Mouse (Mus musculus): Measurements from ENCODE around the gene Olfr102. TPM values are rescaled to one million over a fixed set of nuclear protein-coding genes. Genes with fewer than 3 reads are reported as not detected.

The Olfr102 gene
- polyA plus RNA-seq (2017; shearing (Covaris generic)) = 0.29 TPM

DNA sequence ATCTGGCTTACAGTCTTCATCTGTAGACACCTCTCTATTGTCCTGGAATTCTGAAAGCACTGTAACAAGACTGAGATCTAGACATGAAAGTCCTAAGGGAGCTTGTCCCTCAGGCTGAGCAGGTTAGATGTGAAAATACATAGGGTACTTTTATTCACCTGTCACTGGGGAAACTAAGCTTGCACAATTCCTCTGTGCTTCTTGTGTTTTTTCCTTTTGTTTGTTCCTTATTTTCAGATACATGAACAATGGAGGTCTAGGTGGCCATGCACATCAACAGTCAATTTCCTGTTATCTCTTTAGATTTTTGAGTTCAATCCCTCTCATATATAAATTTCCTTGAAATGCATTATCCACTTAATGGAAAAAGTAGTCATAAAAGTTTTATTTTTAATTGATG, at the start of gene Olfr102:
Gene Olfr102, minus strand, starts transcription at position 101 of the 400 bp plus-strand sequence.

DNA sequence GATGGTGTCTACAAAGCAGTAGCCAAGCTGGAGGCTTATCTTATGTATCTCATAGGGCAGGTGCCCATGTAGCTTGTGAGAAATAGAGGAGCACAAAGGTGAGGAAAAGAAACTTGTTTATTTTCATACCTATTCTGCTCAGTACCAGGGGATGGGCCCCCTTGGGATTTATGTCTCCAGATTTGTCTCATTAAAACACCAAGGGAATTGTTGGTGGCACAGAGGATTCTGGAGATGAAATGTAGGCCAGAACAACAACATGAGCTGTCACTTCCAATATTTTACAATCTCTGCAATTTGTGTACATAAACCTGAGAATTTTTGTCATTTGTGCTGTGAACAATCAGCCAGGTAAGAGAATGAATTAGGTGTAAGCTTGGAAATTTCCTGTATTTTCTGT, 42.4 kb upstream of the Olfr102 start, which contains the start of gene Olfr104-ps:
Gene Olfr104-ps, plus strand, starts transcription at position 301 of the 400 bp plus-strand sequence.

GRCm38 (mm10) chr17:37339598-37339997, 22.7 kb upstream of the Olfr102 start, which contains the start of gene Olfr103:
Gene Olfr103, minus strand, starts transcription at chr17:37339698.

GRCm38 (mm10) chr17:37304213-37304612, 12.6 kb downstream of the Olfr102 start, which contains the start of gene Olfr101:
Gene Olfr101, minus strand, starts transcription at chr17:37304313.

GRCm38 (mm10) chr17:37283360-37283759, 33.5 kb downstream of the Olfr102 start, which contains the start of gene Olfr99:
Gene Olfr99, minus strand, starts transcription at chr17:37283460.

DNA sequence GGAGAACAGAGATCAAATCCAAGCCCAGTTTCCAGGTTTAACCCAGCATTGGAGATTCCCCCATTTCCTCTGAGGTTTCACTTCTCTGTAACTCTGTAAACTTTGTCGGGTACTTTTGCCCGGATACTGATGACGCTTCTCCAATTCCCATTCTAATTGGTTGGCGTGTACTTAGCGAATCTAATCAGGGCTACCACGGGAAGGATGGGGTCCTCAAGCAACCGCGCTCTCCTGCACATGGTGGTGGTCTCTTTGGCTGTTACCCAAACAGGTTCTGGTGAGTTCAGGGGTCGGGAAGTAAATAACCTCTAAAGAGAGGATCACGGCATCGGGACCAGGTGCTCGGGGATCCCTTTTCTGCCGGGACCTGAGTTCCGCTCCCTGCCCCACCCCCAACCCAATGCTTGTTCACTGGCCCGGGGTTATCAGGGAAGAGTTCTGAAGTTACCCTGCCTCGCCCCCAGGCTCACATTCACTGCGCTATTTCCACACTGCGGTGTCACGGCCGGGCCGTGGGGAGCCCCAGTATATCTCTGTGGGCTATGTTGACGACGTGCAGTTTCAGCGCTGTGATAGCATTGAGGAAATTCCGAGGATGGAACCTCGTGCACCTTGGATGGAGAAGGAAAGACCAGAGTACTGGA, 46.7 kb downstream of the Olfr102 start, which contains the start of gene H2-M3:
Gene H2-M3, plus strand, starts transcription at position 163 of the 644 bp plus-strand sequence.

DNA sequence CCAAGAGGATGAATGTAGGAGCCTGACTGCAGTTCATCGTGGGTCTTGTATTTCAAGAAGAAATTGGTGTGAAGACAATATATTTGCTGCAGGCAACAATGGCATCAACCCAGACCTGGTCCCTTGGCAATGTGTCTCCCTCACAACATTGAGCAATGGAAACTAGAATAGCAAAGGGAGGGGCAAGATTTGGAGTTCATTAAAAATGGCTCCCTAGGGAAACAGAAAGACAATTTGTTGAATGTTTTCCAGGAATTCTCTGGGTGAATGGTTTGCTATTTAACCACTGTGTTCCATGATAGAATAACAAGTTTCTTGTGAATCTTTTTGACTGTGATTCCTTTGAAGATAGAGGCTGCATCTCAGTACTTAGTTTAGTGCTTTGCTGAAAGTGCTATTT, 53.2 kb downstream of the Olfr102 start, which contains the start of gene Olfr98:
Gene Olfr98, minus strand, starts transcription at position 124 of the 400 bp plus-strand sequence.

Other genes with a start within 250 kb of the Olfr102 start
- gene Olfr90, start 228.6 kb downstream of the Olfr102 start, polyA plus RNA-seq (2017; shearing (Covaris generic)) = 0.16 TPM
- gene Olfr91, start 218.8 kb downstream of the Olfr102 start, polyA plus RNA-seq (2017; shearing (Covaris generic)) = not detected
- not detected for gene Olfr92, start 197.0 kb downstream of the Olfr102 start, polyA plus RNA-seq (2017; shearing (Covaris generic))
- not detected for gene Olfr93, start 155.6 kb downstream of the Olfr102 start, polyA plus RNA-seq (2017; shearing (Covaris generic))
- not detected for gene Ubd, start 123.2 kb downstream of the Olfr102 start, polyA plus RNA-seq (2017; shearing (Covaris generic))
- not detected for gene Olfr94, start 116.1 kb downstream of the Olfr102 start, polyA plus RNA-seq (2017; shearing (Covaris generic))
- gene Olfr95, start 103.9 kb downstream of the Olfr102 start, polyA plus RNA-seq (2017; shearing (Covaris generic)) = not detected
- gene Olfr96, start 96.9 kb downstream of the Olfr102 start, polyA plus RNA-seq (2017; shearing (Covaris generic)) = not detected
- not detected for gene Olfr97, start 79.7 kb downstream of the Olfr102 start, polyA plus RNA-seq (2017; shearing (Covaris generic))
- gene Olfr98, start 53.3 kb downstream of the Olfr102 start, polyA plus RNA-seq (2017; shearing (Covaris generic)) = not detected
- 73.9 TPM for gene H2-M3, start 46.8 kb downstream of the Olfr102 start, polyA plus RNA-seq (2017; shearing (Covaris generic))
- 1.3 TPM for gene Olfr99, start 33.6 kb downstream of the Olfr102 start, polyA plus RNA-seq (2017; shearing (Covaris generic))
- gene Olfr101, start 12.7 kb downstream of the Olfr102 start, polyA plus RNA-seq (2017; shearing (Covaris generic)) = not detected
- not detected for gene Olfr103, start 22.6 kb upstream of the Olfr102 start, polyA plus RNA-seq (2017; shearing (Covaris generic))
- gene Olfr104-ps, start 42.5 kb upstream of the Olfr102 start, polyA plus RNA-seq (2017; shearing (Covaris generic)) = not detected
- not detected for gene Olfr105-ps, start 62.0 kb upstream of the Olfr102 start, polyA plus RNA-seq (2017; shearing (Covaris generic))
- not detected for gene Olfr106-ps, start 73.3 kb upstream of the Olfr102 start, polyA plus RNA-seq (2017; shearing (Covaris generic))
- 0.12 TPM for gene Olfr107, start 82.2 kb upstream of the Olfr102 start, polyA plus RNA-seq (2017; shearing (Covaris generic))
- gene Olfr108, start 128.4 kb upstream of the Olfr102 start, polyA plus RNA-seq (2017; shearing (Covaris generic)) = not detected
- gene Olfr109, start 141.9 kb upstream of the Olfr102 start, polyA plus RNA-seq (2017; shearing (Covaris generic)) = not detected
- gene H2-M2, start 166.5 kb upstream of the Olfr102 start, polyA plus RNA-seq (2017; shearing (Covaris generic)) = not detected
- not detected for gene Olfr110, start 175.4 kb upstream of the Olfr102 start, polyA plus RNA-seq (2017; shearing (Covaris generic))
- not detected for gene Olfr111, start 191.0 kb upstream of the Olfr102 start, polyA plus RNA-seq (2017; shearing (Covaris generic))